Mouse (Mus musculus) lung, postnatal 36 days (tissue): ENCODE measurements around the gene Lck.
"Not testable (repeated sequence)": the region's sequence is repeated elsewhere in the genome, so short reads cannot be mapped to it uniquely, and the experiment has no call there.

Experiments used
- DNase-seq: peaks from one replicate; pipeline ENCODE4 v3.0.0; 2022; ENCODE audit warnings: mixed read lengths

Gene Lck

GRCm38 (mm10) chr4:129554512-129554911, 18.9 kb downstream of the Lck start:
- DNase-seq, result not testable (repeated sequence)

GRCm38 (mm10) chr4:129550295-129550694, 23.1 kb downstream of the Lck start:
- DNase-seq, result no peak

- peak; percentile 71 for DNase-seq
Measured at GRCm38 (mm10) chr4:129549306-129549705, 24.1 kb downstream of the Lck start.

GRCm38 (mm10) chr4:129547631-129548030, 25.8 kb downstream of the Lck start:
- DNase-seq, result not testable (repeated sequence)

GRCm38 (mm10) chr4:129544106-129544505, 29.3 kb downstream of the Lck start:
- DNase-seq, result no peak

- DNase-seq, result peak; percentile 99
Measured at GRCm38 (mm10) chr4:129542592-129543141, 30.8 kb downstream of the Lck start, which contains the start of gene Hdac1. Hdac1 (minus strand) TSS chr4:129542713.

- peak; percentile 38 for DNase-seq
Measured at GRCm38 (mm10) chr4:129541868-129542591, 31.4 kb downstream of the Lck start.

- DNase-seq, result peak; percentile 45
Measured at GRCm38 (mm10) chr4:129540012-129540411, 33.4 kb downstream of the Lck start.

GRCm38 (mm10) chr4:129528901-129529300, 44.5 kb downstream of the Lck start:
- not testable (repeated sequence) for DNase-seq

- no peak for DNase-seq
Measured at GRCm38 (mm10) chr4:129525889-129526288, 47.6 kb downstream of the Lck start.

- no peak for DNase-seq
Measured at GRCm38 (mm10) chr4:129525338-129525737, 48.1 kb downstream of the Lck start.

- no peak for DNase-seq
Measured at GRCm38 (mm10) chr4:129518519-129518918, 54.9 kb downstream of the Lck start.

- peak; percentile 67 for DNase-seq
Measured at GRCm38 (mm10) chr4:129516925-129517324, 56.5 kb downstream of the Lck start.

- DNase-seq, result peak; percentile 52
Measured at GRCm38 (mm10) chr4:129514300-129514898, 59.0 kb downstream of the Lck start.

GRCm38 (mm10) chr4:129513891-129514290, 59.5 kb downstream of the Lck start:
- DNase-seq, result no peak

GRCm38 (mm10) chr4:129513086-129513767, 60.2 kb downstream of the Lck start, which contains the start of gene Marcksl1:
Marcksl1 (plus strand) TSS chr4:129513581.
- DNase-seq, result peak; percentile 92

- no peak for DNase-seq
Measured at GRCm38 (mm10) chr4:129511413-129512096, 61.9 kb downstream of the Lck start.

- no peak for DNase-seq
Measured at GRCm38 (mm10) chr4:129510723-129511412, 62.6 kb downstream of the Lck start.

- no peak for DNase-seq
Measured at GRCm38 (mm10) chr4:129509650-129510049, 63.8 kb downstream of the Lck start.

GRCm38 (mm10) chr4:129508834-129509600, 64.4 kb downstream of the Lck start:
- peak; percentile 61 for DNase-seq

- DNase-seq, result no peak
Measured at GRCm38 (mm10) chr4:129508237-129508515, 65.3 kb downstream of the Lck start.
